Mouse (Mus musculus) NIH3T3 (cell line): ENCODE measurements around the gene Dcaf8.

Source experiments
- DNase-seq: peaks from one replicate; pipeline ENCODE4 v3.0.0-alpha.2; 2012; ENCODE audit warnings: low read depth

The Dcaf8 gene

GRCm38 (mm10) chr1:172148279-172148954 lies 533 bp downstream of the Dcaf8 start:
- peak; percentile 85 for DNase-seq

GRCm38 (mm10) chr1:172148955-172149815 lies 1.3 kb downstream of the Dcaf8 start:
- peak; percentile 44 for DNase-seq

GRCm38 (mm10) chr1:172154536-172154935 lies 6.7 kb downstream of the Dcaf8 start:
- no peak for DNase-seq

GRCm38 (mm10) chr1:172155518-172155917 lies 7.6 kb downstream of the Dcaf8 start:
- no peak for DNase-seq

GRCm38 (mm10) chr1:172159970-172160369 lies 12.1 kb downstream of the Dcaf8 start:
- DNase-seq = no peak

- no peak for DNase-seq
Measured at GRCm38 (mm10) chr1:172160508-172160907, 12.6 kb downstream of the Dcaf8 start.

GRCm38 (mm10) chr1:172162009-172162408 lies 14.1 kb downstream of the Dcaf8 start:
- DNase-seq = peak; percentile 62

GRCm38 (mm10) chr1:172162959-172163358 lies 15.1 kb downstream of the Dcaf8 start:
- no peak for DNase-seq

- DNase-seq = no peak
Measured at GRCm38 (mm10) chr1:172167911-172168310, 20.0 kb downstream of the Dcaf8 start.

- DNase-seq = no peak
Measured at GRCm38 (mm10) chr1:172169809-172170208, 21.9 kb downstream of the Dcaf8 start.

GRCm38 (mm10) chr1:172172381-172172780 lies 24.5 kb downstream of the Dcaf8 start:
- no peak for DNase-seq

- DNase-seq = no peak
Measured at GRCm38 (mm10) chr1:172173181-172173580, 25.3 kb downstream of the Dcaf8 start.

- no peak for DNase-seq
Measured at GRCm38 (mm10) chr1:172177791-172178190, 29.9 kb downstream of the Dcaf8 start.

GRCm38 (mm10) chr1:172179102-172179501 lies 31.2 kb downstream of the Dcaf8 start:
- DNase-seq = no peak

- DNase-seq = no peak
Measured at GRCm38 (mm10) chr1:172180881-172181280, 33.0 kb downstream of the Dcaf8 start.

- no peak for DNase-seq
Measured at GRCm38 (mm10) chr1:172181777-172182176, 33.9 kb downstream of the Dcaf8 start.

- DNase-seq = no peak
Measured at GRCm38 (mm10) chr1:172183056-172183455, 35.2 kb downstream of the Dcaf8 start.

- no peak for DNase-seq
Measured at GRCm38 (mm10) chr1:172183915-172184314, 36.0 kb downstream of the Dcaf8 start.

GRCm38 (mm10) chr1:172186401-172187289 lies 38.8 kb downstream of the Dcaf8 start:
- peak; percentile 29 for DNase-seq

- DNase-seq = peak; percentile 17
Measured at GRCm38 (mm10) chr1:172188891-172189290, 41.0 kb downstream of the Dcaf8 start.

GRCm38 (mm10) chr1:172191578-172191977 lies 43.7 kb downstream of the Dcaf8 start:
- no peak for DNase-seq

- no peak for DNase-seq
Measured at GRCm38 (mm10) chr1:172192217-172192616, 44.3 kb downstream of the Dcaf8 start.
